Mouse (Mus musculus) intestine, embryonic 16.5 days (tissue): ENCODE data around the gene Kcnj5. TPM values are rescaled to one million over a fixed set of nuclear protein-coding genes. Genes with fewer than 3 reads are reported as not detected.

Experiments used
- polyA plus RNA-seq: library from polyadenylated mRNA; unstranded; fragments of >200 nt; fragmentation: Nextera tagmentation; extraction: Ambion mirVana; gene quantifications from 2 replicates; pipeline ENCODE4 v1.2.1, GENCODE M21; 2015

Gene Kcnj5
- polyA plus RNA-seq, 1 experiment from 2014 or later = 0.15 TPM

Other genes with a start within 250 kb of the Kcnj5 start
- 11.0 and 13.1 TPM in 2 replicates for gene Arhgap32, start 228.2 kb downstream of the Kcnj5 start, polyA plus RNA-seq
- not detected in 2 replicates for gene Kcnj1, start 28.1 kb upstream of the Kcnj5 start, polyA plus RNA-seq
- gene Fli1, start 198.5 kb upstream of the Kcnj5 start, polyA plus RNA-seq = 10.1 and 10.3 TPM in 2 replicates